Mouse (Mus musculus): Measurements from ENCODE around the gene Prkg1.

The Prkg1 gene

DNA sequence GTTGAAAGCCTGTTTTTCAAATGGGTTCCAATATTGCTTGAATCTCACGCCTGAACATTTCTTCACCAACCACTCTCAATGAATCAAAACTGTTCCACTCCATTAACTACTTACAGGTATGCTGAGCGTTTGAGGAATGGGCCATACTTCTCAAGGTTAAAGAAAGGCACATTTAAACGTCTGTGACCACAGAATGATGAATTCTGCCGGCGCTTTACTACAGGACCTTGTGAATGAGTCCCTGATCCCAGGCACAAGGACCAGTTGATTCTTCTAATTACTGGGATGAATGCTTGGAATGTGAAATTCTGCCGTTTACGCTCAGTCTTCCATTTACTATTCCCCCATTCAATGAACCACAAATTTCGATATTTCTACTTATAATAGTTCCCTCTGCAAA lies 632.2 kb downstream of the Prkg1 start:
- no peak for DNase-seq

- no peak for DNase-seq
Observed at GRCm38 (mm10) chr19:31124628-31125027, 640.2 kb downstream of the Prkg1 start.

GRCm38 (mm10) chr19:31114690-31115089 lies 650.1 kb downstream of the Prkg1 start:
- DNase-seq: no peak

DNA sequence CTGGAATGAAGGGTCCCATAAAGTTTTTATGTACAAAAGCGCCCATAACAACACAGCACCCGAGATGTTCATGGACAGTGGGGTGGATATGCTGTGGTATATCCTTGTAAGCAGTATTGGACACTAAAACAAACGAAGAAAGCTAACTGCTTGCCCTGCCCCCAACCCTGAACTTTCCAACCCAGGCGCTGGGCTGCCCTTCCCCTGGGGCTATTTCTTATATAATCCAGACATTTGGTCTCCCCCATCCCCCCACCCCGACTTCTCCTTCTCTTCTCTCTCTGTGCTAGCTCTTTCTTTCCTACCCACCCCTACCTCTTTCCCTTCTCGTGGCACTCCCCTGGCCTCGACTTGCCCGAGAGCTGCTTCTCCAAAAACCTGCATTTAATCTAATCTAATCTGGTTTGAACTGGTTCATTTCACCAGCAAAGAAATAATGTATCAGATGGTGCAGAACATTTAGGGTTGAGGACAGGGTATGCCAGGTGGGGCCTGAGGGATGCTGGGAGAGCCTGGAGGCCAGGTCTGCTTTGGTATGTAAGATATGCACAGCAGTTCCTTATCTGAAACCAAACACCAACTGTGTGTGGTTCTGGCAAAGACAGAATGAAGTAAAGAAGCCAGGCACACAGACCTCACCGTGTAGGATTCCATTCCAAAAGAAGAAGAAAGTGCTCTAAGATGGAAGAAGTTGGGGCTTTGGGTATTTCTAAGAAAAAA lies 657.8 kb downstream of the Prkg1 start:
- no peak for DNase-seq

DNA sequence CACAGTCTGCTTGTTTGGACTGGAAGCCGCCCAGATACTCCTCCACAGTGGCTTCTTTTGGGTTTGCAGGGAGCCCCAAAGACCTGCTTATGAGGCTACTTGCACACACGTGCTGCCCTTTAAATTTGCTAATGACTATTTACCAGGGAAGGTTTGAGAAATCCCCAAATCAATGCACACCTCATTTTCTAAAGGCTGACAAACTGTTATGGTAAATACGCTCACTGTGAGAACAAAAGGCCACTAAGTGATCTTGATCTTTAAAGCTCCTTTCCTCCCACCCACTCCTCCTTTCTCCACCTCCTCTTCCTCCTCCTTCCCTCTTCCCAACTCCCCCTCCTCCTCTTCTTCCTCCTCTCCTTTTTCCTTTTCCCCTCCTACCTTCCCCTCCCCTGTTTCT lies 658.8 kb downstream of the Prkg1 start:
- DNase-seq: no peak

DNA sequence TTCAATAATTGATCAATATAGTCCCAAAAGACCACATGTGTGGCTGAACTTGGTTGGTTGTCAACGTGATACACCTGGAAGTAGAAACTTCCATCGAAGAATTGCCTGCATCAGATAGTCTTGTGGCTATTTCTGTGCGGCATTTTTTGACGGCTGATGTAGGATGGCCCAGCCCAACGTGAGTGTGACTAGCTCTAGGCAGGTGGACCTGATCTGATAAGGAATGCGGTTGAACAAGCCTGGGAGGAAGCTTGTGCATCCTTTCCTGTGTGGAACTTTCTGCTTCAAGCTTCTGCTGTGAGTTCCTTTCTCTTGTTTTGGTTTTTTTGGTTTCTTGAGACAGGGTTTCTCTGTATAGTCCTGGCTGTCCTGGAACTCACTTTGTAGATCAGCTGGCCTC lies 660.1 kb downstream of the Prkg1 start:
- no peak for DNase-seq

DNA sequence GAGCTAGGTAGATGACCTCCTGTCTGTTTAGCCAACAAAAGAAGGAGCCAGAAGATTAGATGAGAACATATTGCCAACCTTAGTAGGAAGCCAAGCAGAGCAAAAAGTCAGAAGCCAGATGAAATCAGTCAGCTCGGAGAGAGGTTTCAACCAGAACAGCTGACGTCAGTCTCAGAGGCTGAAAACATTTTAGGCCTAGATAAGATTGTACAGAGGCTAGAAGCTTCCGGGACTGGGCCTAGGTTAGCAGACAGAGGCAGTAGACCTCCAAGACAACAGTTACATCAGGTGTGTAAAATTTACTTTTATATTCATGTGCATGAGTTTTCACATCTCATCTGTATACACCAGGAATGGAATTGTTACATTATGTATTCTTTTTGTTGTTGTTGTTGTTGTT lies 665.5 kb downstream of the Prkg1 start:
- no peak for DNase-seq

DNA sequence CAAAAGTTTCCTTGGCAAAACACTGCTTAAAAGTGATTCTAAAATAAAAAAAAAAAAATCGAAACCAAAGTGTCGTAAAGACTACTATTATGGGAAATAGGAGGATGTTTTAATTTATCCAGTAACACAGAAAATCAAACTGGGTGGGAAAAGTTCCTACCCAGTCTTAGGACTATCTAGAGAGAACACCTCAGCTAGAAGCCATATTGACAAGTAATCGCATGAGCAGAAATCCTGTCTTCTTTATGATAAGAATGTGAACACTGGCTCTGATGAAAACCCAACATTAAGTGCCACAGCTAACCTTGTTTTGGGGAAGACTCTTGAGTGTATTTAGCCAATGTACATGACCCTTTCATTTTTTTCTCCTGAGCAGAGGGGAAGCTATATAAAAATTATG lies 667.0 kb downstream of the Prkg1 start:
- no peak for DNase-seq

- DNase-seq: peak; percentile 26
Observed at GRCm38 (mm10) chr19:31083761-31084160, 681.1 kb downstream of the Prkg1 start.

DNA sequence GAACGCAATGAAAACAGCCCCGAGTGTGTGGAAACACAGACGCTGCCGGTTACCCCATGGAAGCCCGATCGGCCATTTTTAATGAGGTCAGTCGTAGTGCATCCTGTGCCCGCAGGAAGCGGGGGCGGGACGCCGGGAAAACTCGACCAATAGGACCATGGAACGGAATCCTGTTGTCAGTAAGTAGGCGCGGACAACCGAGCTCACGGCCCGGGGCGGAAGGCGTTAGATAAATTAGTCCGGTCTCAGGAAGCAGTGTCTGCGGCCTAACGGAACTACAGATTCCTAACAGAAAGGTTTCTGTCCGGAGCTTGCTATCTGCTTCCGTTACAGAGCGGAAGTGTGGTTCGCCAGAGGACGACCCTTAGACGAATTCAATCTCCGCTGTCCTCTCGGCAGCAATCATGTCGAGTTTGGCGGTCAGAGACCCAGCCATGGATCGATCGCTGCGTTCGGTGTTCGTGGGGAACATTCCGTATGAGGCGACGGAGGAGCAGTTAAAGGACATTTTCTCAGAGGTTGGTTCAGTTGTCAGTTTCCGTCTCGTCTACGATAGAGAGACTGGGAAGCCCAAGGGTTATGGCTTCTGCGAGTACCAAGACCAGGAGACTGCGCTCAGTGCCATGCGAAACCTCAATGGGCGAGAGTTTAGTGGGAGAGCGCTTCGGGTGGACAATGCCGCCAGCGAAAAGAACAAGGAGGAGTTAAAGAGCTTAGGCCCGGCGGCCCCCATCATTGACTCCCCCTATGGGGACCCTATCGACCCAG lies 682.0 kb downstream of the Prkg1 start, which contains the start of gene Cstf2t:
Gene Cstf2t (plus strand): TSS at position 176 of the 768 bp plus-strand sequence.
- DNase-seq: peak; percentile 99

DNA sequence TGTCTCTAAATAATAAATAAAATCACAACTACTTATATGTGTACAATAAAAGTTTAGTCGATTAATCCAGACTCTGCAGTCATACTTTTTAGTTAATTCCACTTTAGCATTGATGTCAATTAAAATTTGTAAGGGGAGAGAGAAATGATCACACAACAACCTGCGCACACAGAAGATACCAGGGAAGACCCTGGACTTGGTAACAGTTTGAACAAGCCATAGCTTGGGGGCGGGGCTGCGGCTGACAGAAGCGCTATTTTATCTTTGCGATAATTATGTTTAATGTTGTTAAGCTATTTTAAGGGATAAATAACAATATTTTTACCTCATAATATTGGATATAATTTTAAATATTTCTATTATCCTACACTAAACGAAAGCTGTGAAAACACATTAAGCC lies 682.6 kb downstream of the Prkg1 start:
- DNase-seq: no peak

GRCm38 (mm10) chr19:31078241-31078640 lies 686.6 kb downstream of the Prkg1 start:
- DNase-seq: no peak

- no peak for DNase-seq
Observed at GRCm38 (mm10) chr19:31076106-31076505, 688.7 kb downstream of the Prkg1 start.

- no peak for DNase-seq
Observed at GRCm38 (mm10) chr19:31074717-31075063, 690.1 kb downstream of the Prkg1 start.

- no peak for DNase-seq
Observed at GRCm38 (mm10) chr19:31073959-31074716, 690.7 kb downstream of the Prkg1 start.

- no peak for DNase-seq
Observed at GRCm38 (mm10) chr19:31065206-31065781, 699.5 kb downstream of the Prkg1 start.

DNA sequence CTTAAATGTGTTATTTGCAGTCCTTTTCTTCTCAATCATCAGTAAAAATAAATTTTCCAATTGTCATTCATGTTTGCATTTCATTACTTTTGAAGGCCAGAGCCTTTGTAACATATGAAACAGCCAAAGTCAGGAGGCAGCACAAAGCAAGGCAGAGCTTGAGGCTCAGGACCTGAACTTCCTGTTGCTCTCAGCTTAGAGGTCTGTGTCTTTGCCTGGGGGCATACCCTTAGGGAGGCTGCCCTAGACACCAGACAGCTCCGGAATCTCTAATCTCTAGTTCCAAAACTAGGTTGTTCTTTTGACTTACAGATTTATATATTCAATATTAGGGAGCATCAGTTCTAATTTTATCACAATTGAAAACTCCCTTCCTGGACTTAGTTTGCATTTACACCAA lies 700.1 kb downstream of the Prkg1 start:
- DNase-seq: no peak

DNA sequence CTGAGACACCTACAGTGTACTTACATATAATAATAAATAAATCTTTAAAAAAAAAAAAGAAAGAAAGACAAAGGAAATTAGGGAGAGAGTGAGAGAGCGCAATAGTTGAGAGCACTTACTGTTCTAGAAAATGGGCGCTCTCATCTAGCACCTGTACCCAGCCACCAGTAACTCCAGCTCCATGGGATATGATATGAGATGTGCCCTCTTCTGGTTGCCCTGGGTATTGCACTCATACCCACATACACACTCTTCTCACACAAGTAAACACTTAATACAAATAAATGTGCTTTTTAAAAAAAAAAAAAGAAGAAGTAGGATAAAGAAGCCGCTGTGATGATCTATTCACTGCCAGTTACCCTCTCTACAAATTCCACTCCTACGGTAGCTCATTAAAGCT lies 718.2 kb downstream of the Prkg1 start:
- DNase-seq: peak; percentile 6

GRCm38 (mm10) chr19:31040948-31041847 lies 723.6 kb downstream of the Prkg1 start:
- no peak for DNase-seq

- DNase-seq: no peak
Observed at GRCm38 (mm10) chr19:31038951-31039350, 725.9 kb downstream of the Prkg1 start.

DNA sequence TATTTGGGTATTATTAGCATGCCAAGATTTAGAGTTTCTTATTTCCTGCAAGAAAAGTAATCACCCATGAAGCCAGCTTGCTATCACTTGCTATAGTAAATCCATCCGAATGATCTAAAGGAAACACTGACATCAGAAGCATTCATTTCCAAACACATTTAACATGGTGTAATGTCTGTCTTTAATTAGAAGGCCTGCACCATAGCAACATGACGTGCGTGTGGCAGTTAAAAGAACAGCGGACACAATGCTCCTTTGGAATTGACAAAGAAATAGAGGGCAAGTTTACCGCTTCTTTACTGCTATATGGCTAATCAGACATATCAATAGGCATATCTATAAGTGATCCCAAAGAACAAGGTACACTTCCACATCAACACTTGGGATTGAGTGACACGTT lies 733.2 kb downstream of the Prkg1 start:
- no peak for DNase-seq

DNA sequence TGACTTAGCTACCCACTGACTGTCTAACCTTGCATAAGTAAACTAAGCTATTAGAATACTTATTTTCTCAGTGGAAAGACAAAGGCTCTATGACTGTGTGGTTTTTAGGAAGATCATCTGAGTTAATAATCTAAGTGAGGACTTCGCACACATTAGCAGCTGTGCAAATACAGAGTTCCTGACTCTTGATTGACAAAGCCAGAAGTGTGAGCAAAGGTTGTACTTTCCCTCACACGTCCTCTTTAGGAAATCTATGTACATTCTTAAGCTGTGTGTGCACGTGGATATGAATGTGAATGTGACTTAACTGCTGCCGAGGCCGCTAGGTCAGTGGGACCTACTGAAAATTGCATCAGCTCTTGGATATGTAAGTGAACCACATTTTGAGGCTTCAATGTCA lies 738.0 kb downstream of the Prkg1 start:
- no peak for DNase-seq

Measured in thymus, postnatal 14 days (tissue).